Mouse (Mus musculus): ENCODE measurements at regions not wholly inside any gene's neighbourhood (a gene's known extent, or its start where the extent isn't known, plus 50 kb on each side); places are given as distances from the start of the nearest gene placed in this dataset.

- no peak for DNase-seq
These were observed 113.9 kb upstream of the Bmp2 start for GRCm38 (mm10) chr2:133438018-133438417.

- DNase-seq: no peak
These were observed 108.9 kb upstream of the Bmp2 start for GRCm38 (mm10) chr2:133443024-133443423.

DNA sequence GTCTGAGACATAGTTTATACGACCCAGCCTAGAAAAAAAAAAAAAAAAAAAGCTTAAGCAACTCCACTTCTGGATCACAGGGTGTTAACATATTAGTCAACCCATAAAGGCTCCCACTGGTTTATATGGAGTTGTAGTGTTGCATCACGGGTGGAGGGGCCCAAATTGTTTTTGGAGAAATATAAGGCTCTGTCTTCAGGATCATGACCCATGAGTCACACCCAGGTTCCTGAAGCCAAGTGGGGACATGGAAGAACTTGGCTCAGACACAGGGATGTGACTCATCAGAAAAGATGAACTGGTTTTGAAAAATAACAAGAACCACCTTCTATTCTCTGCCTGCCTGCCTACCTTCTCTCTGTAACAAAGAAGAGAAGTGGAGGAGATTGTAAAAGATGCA, 108.5 kb upstream of the Bmp2 start:
- peak; percentile 70 for DNase-seq

GRCm38 (mm10) chr2:133452947-133453346, 99.0 kb upstream of the Bmp2 start:
- no peak for DNase-seq

DNA sequence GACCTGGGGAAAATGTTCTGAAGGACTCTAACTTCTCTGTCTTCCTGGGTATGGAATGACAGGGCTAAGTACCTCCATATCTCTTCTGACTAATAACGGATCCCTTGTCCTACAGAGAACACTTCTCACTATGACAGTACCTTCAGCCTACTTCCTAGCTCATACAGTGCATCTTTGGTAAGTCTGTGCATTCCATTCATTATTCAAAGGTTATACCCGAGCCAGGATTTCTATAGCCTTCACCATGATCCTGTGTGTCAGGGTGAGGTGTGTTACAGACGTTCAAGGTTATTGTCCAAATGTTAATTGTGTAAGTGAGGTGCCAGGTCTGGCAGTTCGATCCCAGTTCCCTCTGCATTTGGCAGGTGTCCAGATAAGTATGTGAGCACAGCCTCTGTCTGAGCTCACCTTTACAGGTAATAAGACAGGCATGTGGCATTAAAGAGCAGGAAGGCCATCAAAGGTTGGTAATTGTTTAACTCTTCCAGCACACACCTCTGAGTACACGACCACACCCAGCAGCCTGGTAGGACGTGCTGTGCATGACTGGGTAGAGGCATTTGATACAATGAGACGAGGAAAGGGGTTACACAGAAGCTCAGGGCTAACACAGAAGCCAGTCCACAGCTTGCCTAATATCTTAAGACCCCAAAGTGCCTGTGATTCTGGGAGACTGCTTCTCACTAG, 96.3 kb upstream of the Bmp2 start:
- no peak for DNase-seq

GRCm38 (mm10) chr2:133456785-133457184, 95.2 kb upstream of the Bmp2 start:
- DNase-seq: no peak

- DNase-seq: no peak
These were observed 93.2 kb upstream of the Bmp2 start for GRCm38 (mm10) chr2:133458735-133459134.

DNA sequence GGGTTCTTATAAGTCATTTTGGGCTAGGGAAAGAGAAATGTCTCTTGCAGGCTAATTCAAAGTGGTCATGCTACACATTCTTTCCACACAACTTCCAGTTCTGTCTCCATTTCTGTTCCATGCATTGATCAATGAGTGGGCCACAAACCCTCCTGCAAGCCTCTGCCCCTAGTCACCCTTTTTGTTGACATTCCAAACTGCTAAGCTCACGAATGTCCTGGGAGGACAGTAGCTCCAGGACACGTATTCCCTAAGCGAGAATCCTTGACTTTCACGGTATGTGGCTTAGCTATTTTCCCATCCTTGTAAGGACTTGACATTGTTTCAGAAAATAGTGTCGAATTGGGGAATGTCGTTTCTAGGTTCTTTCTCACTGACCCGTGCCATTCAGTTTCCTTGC, 91.1 kb upstream of the Bmp2 start:
- no peak for DNase-seq

DNA sequence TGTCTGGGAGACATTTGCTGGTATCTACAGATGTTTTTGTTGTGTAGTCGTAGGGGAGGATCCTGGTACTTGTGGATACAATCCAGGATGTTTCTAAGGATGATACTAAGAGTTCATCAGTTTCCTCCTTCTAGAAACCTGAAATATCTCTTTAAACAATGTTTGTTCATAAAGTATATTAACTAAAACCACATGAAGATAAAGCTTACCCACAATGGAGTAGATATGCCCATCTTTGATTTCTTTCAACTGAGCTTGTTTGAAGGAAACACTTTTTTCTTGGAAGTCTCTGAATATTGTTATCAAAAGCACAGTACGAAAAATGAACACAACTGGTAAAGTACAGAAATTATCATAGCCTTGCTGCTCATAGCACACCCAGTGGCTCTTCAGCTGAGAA, 89.6 kb upstream of the Bmp2 start:
- DNase-seq: no peak

DNA sequence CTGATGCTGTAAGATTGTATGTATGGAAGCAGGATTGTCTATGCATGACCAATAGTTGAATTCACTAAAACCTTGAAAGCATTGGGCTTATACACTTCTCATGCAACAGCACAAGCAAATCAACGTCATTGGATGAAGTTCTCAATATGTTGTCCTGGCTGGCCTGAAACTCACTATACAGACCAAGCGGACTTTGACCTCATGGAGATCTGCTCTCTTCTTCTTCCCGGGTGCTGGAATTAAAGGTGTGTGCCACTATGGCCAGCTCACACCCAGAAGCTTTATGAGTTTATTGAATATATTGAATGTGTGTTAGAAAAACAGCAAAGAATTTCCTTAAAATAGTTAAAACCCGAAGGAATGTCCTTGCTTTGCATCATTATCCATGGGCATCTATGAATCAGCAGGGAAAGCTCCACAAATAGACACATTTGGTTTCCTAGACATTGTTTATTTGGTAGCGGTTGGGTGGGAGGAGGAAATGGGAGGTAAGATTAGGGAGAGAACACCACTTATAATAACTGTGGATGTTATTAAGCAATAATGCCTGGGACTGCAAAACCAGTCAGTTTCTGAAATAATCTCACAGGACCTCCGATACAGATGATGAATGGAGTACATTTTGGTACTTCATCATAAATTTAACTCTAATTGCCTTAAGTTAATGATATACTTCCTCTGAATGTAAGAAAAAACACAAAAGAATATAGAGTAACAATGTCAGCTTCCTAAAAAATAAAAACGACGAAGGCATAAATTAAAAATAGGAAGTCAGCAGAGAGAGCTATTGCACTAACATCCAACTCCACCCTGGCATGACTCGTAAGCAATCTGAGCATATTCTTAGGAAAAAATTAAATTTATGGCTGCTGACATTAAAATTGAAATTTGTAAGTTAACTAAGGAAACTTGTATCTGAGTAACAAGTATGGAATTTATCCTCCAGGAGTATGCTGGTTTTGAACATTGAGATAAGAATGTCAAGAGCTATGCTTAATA, 84.5 kb upstream of the Bmp2 start:
- no peak for DNase-seq

DNA sequence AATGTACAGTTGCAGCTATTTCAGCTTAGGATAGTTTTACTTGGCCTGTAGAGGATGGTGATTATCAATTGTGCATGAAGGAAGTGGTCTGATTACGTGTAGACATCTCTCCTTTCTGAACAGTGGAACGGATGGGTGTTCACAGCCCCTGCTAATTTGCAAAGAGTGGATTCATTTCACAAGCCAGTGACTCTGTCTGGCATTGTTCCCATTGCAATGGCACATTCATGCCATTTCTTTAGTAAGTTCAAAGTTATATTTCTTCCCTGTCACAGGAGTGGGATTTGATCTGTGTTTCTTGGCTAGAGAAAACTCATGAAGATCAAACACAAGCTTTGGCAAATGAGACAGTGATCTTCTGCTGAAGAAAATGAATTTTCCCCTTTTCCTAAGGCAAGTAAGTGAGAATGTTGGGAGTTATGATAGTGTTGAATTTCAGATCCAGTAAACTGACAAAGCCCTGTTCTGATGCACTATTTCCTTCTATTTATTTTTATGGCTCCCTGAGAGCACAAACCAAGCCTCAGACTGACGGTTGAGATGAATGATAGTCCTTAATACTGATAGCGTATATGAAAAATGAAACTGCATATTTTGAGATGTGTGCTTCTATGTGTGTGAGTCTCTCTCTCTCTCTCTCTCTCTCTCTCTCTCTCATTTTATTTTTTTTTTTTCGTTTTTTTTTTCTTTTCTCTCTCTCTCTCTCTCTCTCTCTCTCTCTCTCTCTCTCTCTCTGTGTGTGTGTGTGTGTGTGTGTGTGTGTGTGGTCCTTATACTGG, 78.8 kb upstream of the Bmp2 start:
- no peak for DNase-seq

- DNase-seq: no peak
These were observed 77.8 kb upstream of the Bmp2 start for GRCm38 (mm10) chr2:133474174-133474573.

- DNase-seq: no peak
These were observed 71.1 kb upstream of the Bmp2 start for GRCm38 (mm10) chr2:133480870-133481269.

DNA sequence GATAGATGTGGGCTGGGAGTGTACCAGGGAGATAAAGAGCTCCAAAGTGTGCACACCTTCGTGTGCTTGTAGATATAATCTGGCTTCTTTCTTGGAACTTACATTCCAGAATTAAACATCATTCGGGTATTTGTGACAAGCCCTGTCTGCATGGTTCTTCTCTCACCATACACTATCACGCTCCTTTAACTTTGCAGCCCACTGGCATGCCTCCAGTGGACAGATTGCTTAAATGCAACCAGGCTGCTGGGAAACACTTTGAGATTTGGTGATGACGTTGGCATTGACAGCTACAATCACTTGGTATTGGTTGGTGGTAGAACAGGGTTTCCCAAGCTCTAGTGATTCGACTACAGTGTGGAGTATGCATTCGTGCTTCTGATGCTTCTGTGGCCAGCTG, 70.7 kb upstream of the Bmp2 start:
- no peak for DNase-seq

GRCm38 (mm10) chr2:133481785-133482184, 70.2 kb upstream of the Bmp2 start:
- DNase-seq: no peak

DNA sequence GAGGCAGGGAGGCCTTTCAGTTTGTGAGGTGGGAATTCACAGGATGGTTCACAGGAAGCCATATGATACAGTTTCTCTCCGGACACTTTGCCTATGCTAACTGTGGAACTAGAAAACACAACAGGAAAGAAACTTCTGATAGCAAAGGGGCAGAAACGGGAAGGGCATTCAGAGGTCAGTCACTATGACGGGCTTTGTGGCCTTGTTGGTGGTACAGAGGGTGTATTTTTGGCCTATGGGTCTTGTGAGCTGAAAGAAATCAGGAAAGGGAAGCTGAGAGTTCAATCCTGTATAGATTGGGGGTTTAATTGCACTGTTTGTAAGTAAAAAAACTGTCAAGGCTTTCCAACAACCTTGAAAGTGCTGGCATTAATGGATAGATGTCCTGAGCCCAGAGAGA, 56.5 kb upstream of the Bmp2 start:
- no peak for DNase-seq

DNA sequence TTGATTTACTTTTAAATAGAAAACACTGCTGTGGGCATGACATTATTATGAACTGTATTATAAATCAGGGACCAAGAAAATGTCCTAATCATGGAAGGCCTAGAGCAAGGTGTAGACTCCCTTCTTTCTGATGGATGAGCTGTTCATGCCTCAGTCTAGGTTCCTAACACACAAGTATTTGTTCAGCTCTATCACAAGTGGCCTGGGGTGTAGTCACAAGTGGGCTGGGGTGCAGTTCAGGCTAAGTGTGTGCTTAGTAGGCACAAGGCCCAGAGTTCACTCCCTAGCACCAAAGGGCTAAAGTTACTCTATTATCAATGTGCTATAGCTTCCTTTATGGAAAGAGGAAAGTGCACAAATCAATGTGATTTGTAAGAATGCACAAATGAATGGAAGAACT, 55.6 kb upstream of the Bmp2 start:
- DNase-seq: no peak

GRCm38 (mm10) chr2:133497071-133497470, 54.9 kb upstream of the Bmp2 start:
- no peak for DNase-seq

GRCm38 (mm10) chr2:133497541-133498185, 54.3 kb upstream of the Bmp2 start:
- no peak for DNase-seq

DNA sequence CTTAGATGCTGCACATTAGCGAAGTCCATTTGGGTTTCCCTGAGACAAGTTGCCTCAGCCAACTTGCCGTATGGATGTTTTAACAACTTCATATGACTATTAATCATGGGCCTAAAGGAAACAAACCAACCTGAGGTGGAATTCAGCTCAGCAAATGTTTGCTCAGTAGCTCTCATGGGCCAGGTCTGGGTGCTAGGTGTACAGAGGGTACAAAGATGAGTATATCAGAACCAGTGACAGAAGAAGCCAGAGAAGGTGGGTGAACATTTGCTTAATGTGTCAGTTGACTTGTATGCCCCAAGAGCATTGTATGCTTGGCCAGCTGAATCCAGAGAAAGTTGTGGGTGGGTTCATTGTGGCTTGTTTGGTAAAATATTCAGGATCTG, 53.8 kb upstream of the Bmp2 start:
- DNase-seq: no peak

GRCm38 (mm10) chr2:133498717-133499143, 53.2 kb upstream of the Bmp2 start:
- no peak for DNase-seq

- peak; percentile 81 for DNase-seq
These were observed 52.1 kb upstream of the Bmp2 start for GRCm38 (mm10) chr2:133499904-133500303.

Data from adrenal gland, postnatal 14 days (tissue).